Mouse (Mus musculus) naive thymus-derived CD4-positive, alpha-beta T cell, adult 5 months (primary cell): ENCODE results near the gene Kyat1. TPM values are rescaled to one million over a fixed set of nuclear protein-coding genes. Genes with fewer than 3 reads are reported as not detected.

Experiments used
- polyA plus RNA-seq: library from polyadenylated mRNA; unstranded; fragments of 100-300 nt; shearing (Covaris generic); gene quantifications from one replicate; pipeline ENCODE4 v1.2.1, GENCODE M21; 2017

Gene Kyat1
- 8.2 TPM for polyA plus RNA-seq

DNA sequence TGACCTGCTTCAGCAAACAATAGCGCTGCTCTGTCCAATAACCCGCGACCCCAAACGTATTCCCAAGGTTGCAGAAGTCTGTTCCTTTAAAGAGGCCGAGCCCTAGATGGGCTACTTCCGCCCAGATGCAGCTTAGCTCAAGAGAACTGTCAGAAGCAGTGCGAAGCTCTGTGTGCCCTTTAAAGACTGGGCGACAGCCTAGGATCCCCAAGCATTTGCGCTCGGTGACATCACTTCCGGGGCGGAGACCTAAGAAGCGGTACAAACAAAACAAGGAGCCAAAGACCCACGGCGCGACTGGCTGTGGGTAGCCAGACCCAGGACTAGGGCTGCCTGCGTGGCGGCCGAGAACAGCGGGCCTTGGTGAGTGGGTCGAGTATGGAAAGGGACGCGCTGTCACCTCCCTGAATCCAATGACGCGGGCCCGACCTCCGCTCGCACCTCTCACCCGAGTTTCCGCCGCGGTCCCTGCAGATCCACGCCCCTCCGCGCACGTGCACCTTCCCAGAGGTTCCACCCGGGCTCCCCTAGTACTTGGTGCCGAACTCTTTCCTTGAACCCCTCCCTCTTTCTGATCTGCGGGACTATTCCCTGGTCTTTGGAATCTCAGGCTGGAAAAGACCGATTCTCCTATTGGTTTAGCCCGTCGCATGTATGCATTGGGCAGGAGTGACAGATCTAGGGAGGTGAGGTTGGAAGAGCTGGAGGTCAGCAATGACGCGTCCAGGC lies at the start of gene Kyat1:
TSS of gene Kyat1 (minus strand) at position 219 of the 729 bp plus-strand sequence.

DNA sequence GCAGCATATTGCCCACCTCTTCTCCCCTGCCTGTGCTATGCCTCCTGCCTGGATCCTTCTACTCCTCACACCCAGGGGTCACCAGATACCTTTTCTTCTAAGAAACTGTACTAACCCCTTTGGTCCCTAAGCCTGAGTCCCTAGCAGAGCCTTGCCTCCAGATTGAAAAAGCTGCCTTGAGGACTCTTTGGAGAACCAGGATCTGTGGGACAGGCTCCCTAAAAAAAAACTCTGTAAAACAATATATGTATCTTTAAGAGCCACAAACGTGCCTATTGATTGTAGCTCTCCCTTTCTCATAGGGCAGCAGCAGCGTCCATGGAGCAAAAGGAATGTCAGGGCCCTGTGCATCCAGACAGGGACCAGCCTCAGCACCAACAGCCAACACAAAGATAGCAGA lies 34.6 kb upstream of the Kyat1 start, which contains the start of gene Gm28035:
TSS of gene Gm28035 (plus strand) at position 301 of the 400 bp plus-strand sequence.

DNA sequence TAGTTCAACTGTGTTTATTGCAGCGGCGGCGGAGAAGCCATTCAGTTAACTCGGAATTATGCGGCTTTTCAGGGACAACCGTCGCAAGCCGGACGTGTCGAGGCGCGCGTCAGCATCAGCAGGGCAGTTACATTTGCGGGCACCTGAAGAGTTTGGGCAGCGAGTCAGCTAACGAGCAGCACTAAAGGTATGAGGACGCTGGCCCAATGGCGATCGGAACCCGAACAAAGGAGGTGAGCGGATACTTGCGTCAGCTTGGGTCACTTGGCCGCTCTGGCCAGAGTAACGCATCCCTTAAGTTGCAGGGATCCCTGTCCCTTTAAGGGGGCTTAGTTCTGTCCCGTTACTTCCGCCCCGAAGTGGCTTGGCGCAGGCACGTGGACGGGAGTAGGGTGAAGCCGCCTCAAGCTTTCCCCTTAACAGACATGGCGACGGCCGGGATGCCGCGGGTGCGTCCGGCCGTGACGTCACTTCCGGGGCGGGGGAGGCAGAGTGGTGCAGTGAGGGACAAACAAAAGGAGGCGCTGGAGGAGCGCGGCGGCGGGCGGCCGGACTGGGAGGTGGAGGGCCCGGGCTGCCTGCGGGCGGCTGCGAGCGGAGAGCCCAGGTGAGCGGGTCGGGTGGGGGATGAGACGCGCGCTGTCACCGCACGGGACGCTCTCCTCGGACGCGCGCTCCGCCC lies 31.7 kb upstream of the Kyat1 start, which contains the start of gene Lrrc8a:
TSS of gene Lrrc8a (plus strand) at position 517 of the 682 bp plus-strand sequence.

DNA sequence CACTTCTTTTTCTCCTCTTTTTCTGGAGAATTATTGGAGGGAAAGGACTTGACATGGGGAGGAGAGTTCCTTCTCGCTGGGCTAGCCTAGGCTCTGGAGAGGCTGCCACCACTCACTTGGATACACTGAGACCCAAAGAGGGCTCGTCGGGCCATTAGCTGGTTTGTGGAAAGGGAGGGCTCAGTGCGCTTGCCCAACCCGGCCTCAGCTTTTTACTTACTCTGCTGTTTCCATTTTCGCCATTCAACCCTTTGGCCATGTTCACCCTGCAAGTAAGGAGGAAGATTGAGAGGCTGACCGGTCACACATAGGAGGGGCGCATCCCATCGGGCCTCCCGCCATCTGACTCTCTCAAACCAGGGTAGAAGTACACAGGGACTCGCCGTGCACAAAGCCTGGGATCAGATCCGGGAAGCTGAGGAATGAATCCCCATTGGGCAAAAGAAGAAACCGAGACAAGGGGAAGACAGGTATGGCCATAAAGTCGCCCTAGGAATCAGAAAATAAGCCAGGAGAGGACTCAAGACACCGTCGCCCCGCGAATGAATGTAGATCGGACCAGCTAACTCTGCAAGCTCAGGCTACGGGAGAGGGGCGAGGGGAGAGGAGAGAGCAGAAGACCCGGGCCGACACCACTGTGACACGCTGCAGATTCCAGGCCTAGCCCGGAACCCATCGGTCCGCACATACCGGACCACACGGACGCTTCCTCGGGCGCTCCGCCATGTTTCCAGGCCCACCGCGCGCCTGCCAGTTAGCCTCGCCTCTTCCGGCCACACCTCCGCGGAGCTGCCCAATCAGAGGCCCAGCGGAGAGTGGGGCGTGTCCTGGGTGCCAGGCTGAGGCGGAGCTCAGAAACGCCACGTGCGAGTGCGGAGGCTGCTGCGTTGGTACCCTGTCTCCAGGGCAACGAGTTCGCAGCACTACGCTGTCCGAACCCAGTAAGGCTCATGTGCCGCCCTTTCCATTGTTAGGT lies 27.7 kb downstream of the Kyat1 start, which contains the start of gene Spout1:
TSS of gene Spout1 (minus strand) at position 760 of the 976 bp plus-strand sequence.

DNA sequence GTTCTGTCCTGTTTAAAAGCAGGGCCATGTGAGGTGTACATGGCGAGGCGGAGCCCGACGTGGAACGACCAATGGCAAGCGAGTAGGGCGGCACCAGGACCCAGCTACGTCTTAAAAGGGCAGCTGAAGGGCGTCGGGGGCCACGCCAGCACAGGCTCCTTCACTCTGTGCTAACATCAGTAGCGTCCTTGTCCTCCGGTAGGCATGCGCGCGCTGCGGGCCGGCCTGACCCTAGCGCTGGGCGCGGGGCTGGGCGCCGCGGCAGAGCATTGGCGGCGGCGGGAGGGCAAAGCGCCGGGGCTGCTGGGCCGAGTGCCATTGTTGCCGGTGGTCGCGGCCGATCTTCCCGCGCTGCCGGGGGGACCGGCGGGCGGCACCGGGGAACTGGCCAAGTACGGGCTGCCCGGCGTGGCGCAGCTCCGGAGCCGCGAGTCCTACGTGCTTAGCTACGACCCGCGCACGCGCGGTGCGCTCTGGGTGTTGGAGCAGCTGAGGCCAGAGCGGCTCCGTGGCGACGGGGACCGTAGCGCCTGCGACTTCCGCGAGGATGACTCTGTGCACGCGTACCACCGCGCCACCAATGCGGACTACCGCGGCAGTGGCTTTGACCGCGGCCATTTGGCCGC lies 34.2 kb downstream of the Kyat1 start, which contains the start of gene Endog:
TSS of gene Endog (plus strand) at position 123 of the 626 bp plus-strand sequence.

Other genes with a start within 250 kb of the Kyat1 start
- gene Sptan1, start 240.3 kb downstream of the Kyat1 start, polyA plus RNA-seq, result 128 TPM
- gene Wdr34, start 157.0 kb downstream of the Kyat1 start, polyA plus RNA-seq, result 0.96 TPM
- 330 TPM for gene Set, start 148.5 kb downstream of the Kyat1 start, polyA plus RNA-seq
- 0.70 TPM for gene Pkn3, start 128.2 kb downstream of the Kyat1 start, polyA plus RNA-seq
- 8.6 TPM for gene Zdhhc12, start 112.2 kb downstream of the Kyat1 start, polyA plus RNA-seq
- 53.2 TPM for gene Zer1, start 81.3 kb downstream of the Kyat1 start, polyA plus RNA-seq
- 4.4 TPM for gene Tbc1d13, start 72.1 kb downstream of the Kyat1 start, polyA plus RNA-seq
- 24.0 TPM for gene Endog, start 34.4 kb downstream of the Kyat1 start, polyA plus RNA-seq
- 30.0 TPM for gene Spout1, start 27.4 kb downstream of the Kyat1 start, polyA plus RNA-seq
- gene Lrrc8a, start 31.9 kb upstream of the Kyat1 start, polyA plus RNA-seq, result 8.6 TPM
- 5.4 TPM for gene Gm28035, start 34.7 kb upstream of the Kyat1 start, polyA plus RNA-seq
- 5.3 TPM for gene Phyhd1, start 60.4 kb upstream of the Kyat1 start, polyA plus RNA-seq
- 2.9 TPM for gene Gm28038, start 75.2 kb upstream of the Kyat1 start, polyA plus RNA-seq
- 14.8 TPM for gene Dolk, start 80.5 kb upstream of the Kyat1 start, polyA plus RNA-seq
- 21.5 TPM for gene Nup188, start 80.5 kb upstream of the Kyat1 start, polyA plus RNA-seq
- gene Sh3glb2, start 153.5 kb upstream of the Kyat1 start, polyA plus RNA-seq, result 99.2 TPM
- 5.2 TPM for gene Miga2, start 158.4 kb upstream of the Kyat1 start, polyA plus RNA-seq
- gene Dolpp1, start 186.4 kb upstream of the Kyat1 start, polyA plus RNA-seq, result 24.6 TPM
- gene Crat, start 210.0 kb upstream of the Kyat1 start, polyA plus RNA-seq, result 8.2 TPM
- 78.0 TPM for gene Ptpa, start 210.2 kb upstream of the Kyat1 start, polyA plus RNA-seq